Mouse (Mus musculus) C2C12 (cell line): ENCODE measurements around the gene Tnnc2.

Source experiments
- CTCF ChIP-seq: IDR thresholded peaks from one replicate; pipeline ENCODE4 v1.5.1; 2011; ENCODE audit not compliant: control insufficient read depth, insufficient read depth, insufficient read length
- MAX ChIP-seq: IDR thresholded peaks from one replicate; pipeline ENCODE4 v1.6.1; 2011; ENCODE audit warnings: mild to moderate bottlenecking, control low read depth

DNA sequence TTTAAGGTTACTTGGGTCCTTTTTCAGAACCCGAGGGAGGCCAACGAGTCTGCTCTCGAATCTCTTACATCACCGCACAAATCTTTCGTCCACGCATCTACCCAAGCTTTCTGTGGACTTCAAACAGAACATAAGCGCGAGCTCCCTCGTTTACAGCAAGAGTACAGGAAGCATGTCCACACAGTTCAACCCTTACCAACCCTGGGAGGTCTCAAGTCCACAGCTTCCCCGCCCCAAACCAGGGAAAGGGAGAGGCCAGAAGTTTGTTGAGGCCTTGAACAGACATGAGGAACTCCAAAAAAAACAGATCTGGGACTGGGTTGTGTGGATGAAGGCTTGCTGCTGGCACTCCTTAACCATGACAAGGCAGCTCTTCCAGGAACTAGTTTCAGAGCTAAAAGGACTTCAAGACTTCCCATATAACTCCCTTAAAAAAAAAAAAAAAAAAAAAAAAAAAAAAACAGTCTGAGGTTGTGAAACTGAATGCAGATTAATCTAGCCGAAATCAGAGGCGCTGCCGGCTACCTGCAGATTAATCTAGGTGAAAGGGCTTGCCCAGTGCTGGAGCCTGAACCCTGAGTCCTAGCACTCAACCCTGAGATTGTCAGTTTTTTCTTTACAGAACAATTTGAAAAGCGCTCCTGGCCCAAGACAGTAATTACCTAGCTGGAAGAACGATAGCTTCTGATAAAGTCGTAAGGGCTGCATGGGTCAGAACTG is 23.6 kb upstream of the Tnnc2 start:
- no peak for TF ChIP-seq CTCF
- TF ChIP-seq MAX, result no peak
